Mouse (Mus musculus): ENCODE measurements around the gene Phc2. TPM values are rescaled to one million over a fixed set of nuclear protein-coding genes. Genes with fewer than 3 reads are reported as not detected.

The Phc2 gene
- polyA plus RNA-seq, 1 experiment: 56.0 TPM

GRCm38 (mm10) chr4:128734721-128735671 is 80.5 kb downstream of the Phc2 start:
- no peaks in the 10 kb centered on the region for H3K9me3 ChIP-seq
- peaks cover 32% of the 10 kb centered on the region for H3K4me1 ChIP-seq
- peak overlapping the region; percentile 21 for H3K4me3 ChIP-seq (replicated peaks)
- peaks cover 80% of the 10 kb centered on the region for H3K36me3 ChIP-seq (replicated peaks; ENCODE audit: low read length)
- TF ChIP-seq GATA1 (IDR thresholded peaks at IDR 0.05; ENCODE audit: borderline replicate concordance, low read length) (no peak), FLI1 (IDR thresholded peaks at IDR 0.05; ENCODE audit: low read length) (no peak)
- no peaks in the 10 kb centered on the region for H3K27me3 ChIP-seq (replicated peaks)

GRCm38 (mm10) chr4:128737137-128737589 is 82.7 kb downstream of the Phc2 start:
- Histone ChIP-seq H3K4me3 (replicated peaks) (no peak overlapping the region), H3K4me1 (peaks cover 34% of the 10 kb centered on the region), H3K36me3 (replicated peaks; ENCODE audit: low read length) (peaks cover 82% of the 10 kb centered on the region), H3K27me3 (replicated peaks) (no peaks in the 10 kb centered on the region), H3K9me3 (no peaks in the 10 kb centered on the region)
- TF ChIP-seq GATA1 (IDR thresholded peaks at IDR 0.05; ENCODE audit: borderline replicate concordance, low read length) (no peak), FLI1 (IDR thresholded peaks at IDR 0.05; ENCODE audit: low read length) (no peak)

GRCm38 (mm10) chr4:128737825-128738610 is 83.5 kb downstream of the Phc2 start:
- no peaks in the 10 kb centered on the region for H3K27me3 ChIP-seq (replicated peaks)
- TF ChIP-seq GATA1 (IDR thresholded peaks at IDR 0.05; ENCODE audit: borderline replicate concordance, low read length) (no peak), FLI1 (IDR thresholded peaks at IDR 0.05; ENCODE audit: low read length) (no peak)
- peaks cover 87% of the 10 kb centered on the region for H3K36me3 ChIP-seq (replicated peaks; ENCODE audit: low read length)
- H3K4me3 ChIP-seq (replicated peaks): no peak overlapping the region
- no peaks in the 10 kb centered on the region for H3K9me3 ChIP-seq
- H3K4me1 ChIP-seq: peaks cover 36% of the 10 kb centered on the region

- TF ChIP-seq GATA1 (IDR thresholded peaks at IDR 0.05; ENCODE audit: borderline replicate concordance, low read length) (no peak), FLI1 (IDR thresholded peaks at IDR 0.05; ENCODE audit: low read length) (no peak)
- Histone ChIP-seq H3K9me3 (no peaks in the 10 kb centered on the region), H3K36me3 (replicated peaks; ENCODE audit: low read length) (peaks cover 88% of the 10 kb centered on the region)
These were observed 86.4 kb downstream of the Phc2 start for GRCm38 (mm10) chr4:128740878-128741277.

GRCm38 (mm10) chr4:128741906-128742305 is 87.4 kb downstream of the Phc2 start:
- no peak overlapping the region for H3K4me3 ChIP-seq (replicated peaks)
- TF ChIP-seq FLI1 (IDR thresholded peaks at IDR 0.05; ENCODE audit: low read length): no peak
- no peak for TF ChIP-seq GATA1 (IDR thresholded peaks at IDR 0.05; ENCODE audit: borderline replicate concordance, low read length)
- H3K4me1 ChIP-seq: peaks cover 10% of the 10 kb centered on the region
- H3K27me3 ChIP-seq (replicated peaks): no peaks in the 10 kb centered on the region
- H3K9me3 ChIP-seq: no peaks in the 10 kb centered on the region
- peaks cover 88% of the 10 kb centered on the region for H3K36me3 ChIP-seq (replicated peaks; ENCODE audit: low read length)

More at GRCm38 (mm10) chr4:128740878-128741277, 86.4 kb downstream of the Phc2 start:
- H3K4me3 ChIP-seq (replicated peaks): no peak overlapping the region
- peaks cover 14% of the 10 kb centered on the region; the same call in 1 of the 2 replicates for H3K4me1 ChIP-seq
- no peaks in the 10 kb centered on the region for H3K27me3 ChIP-seq (replicated peaks)

- H3K9me3 ChIP-seq: no peaks in the 10 kb centered on the region
- H3K36me3 ChIP-seq (replicated peaks; ENCODE audit: low read length): peaks cover 88% of the 10 kb centered on the region
- H3K4me1 ChIP-seq: peaks cover 10% of the 10 kb centered on the region
- H3K4me3 ChIP-seq (replicated peaks): no peak overlapping the region
- no peaks in the 10 kb centered on the region for H3K27me3 ChIP-seq (replicated peaks)
- TF ChIP-seq GATA1 (IDR thresholded peaks at IDR 0.05; ENCODE audit: borderline replicate concordance, low read length) (no peak), FLI1 (IDR thresholded peaks at IDR 0.05; ENCODE audit: low read length) (no peak)
These were observed 88.0 kb downstream of the Phc2 start for GRCm38 (mm10) chr4:128742379-128742970.

GRCm38 (mm10) chr4:128743031-128743626 is 88.6 kb downstream of the Phc2 start:
- Histone ChIP-seq H3K36me3 (replicated peaks; ENCODE audit: low read length) (peaks cover 89% of the 10 kb centered on the region), H3K27me3 (replicated peaks) (no peaks in the 10 kb centered on the region), H3K9me3 (no peaks in the 10 kb centered on the region), H3K4me3 (replicated peaks) (no peak overlapping the region), H3K4me1 (peaks cover 10% of the 10 kb centered on the region)
- TF ChIP-seq FLI1 (IDR thresholded peaks at IDR 0.05; ENCODE audit: low read length) (no peak), GATA1 (IDR thresholded peaks at IDR 0.05; ENCODE audit: borderline replicate concordance, low read length) (no peak)

GRCm38 (mm10) chr4:128745160-128745559 is 90.7 kb downstream of the Phc2 start:
- TF ChIP-seq FLI1 (IDR thresholded peaks at IDR 0.05; ENCODE audit: low read length): no peak
- TF ChIP-seq GATA1 (IDR thresholded peaks at IDR 0.05; ENCODE audit: borderline replicate concordance, low read length): no peak
- Histone ChIP-seq H3K9me3 (no peaks in the 10 kb centered on the region), H3K36me3 (replicated peaks; ENCODE audit: low read length) (peaks cover 99% of the 10 kb centered on the region)

More at GRCm38 (mm10) chr4:128745160-128745559, 90.7 kb downstream of the Phc2 start:
- peaks cover 10% of the 10 kb centered on the region for H3K4me1 ChIP-seq
- H3K27me3 ChIP-seq (replicated peaks): no peaks in the 10 kb centered on the region
- no peak overlapping the region for H3K4me3 ChIP-seq (replicated peaks)

All from megakaryocyte, embryonic 14.5 days (primary cell).